Mouse (Mus musculus): Measurements from ENCODE around the gene Mfap3l. TPM values are rescaled to one million over a fixed set of nuclear protein-coding genes. Genes with fewer than 3 reads are reported as not detected.
"Not testable (repeated sequence)": the region's sequence is repeated elsewhere in the genome, so short reads cannot be mapped to it uniquely, and the experiment has no call there.

The Mfap3l gene
- total RNA-seq, 2 experiments from 2014 or later, result 13.6 to 14.3 TPM

DNA sequence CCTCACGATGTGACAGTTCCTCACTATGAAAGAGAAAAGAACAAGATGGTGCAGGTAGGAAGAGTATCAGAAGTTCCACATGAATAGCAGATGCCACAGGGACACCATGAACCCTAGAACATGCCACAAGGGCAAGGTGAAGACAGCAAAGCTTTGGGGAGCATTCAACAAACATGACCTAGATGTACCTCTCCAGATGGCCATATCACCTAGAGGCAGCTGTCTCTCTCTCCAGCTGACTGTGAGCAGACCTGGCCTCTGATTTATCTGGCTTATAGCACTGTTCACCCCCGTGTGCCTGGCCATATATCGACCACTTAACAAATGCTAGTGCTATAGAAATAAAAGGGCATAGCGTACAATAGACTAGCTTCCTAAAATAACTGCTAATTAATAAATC, 17.5 kb downstream of the Mfap3l start:
- no peak for DNase-seq

DNA sequence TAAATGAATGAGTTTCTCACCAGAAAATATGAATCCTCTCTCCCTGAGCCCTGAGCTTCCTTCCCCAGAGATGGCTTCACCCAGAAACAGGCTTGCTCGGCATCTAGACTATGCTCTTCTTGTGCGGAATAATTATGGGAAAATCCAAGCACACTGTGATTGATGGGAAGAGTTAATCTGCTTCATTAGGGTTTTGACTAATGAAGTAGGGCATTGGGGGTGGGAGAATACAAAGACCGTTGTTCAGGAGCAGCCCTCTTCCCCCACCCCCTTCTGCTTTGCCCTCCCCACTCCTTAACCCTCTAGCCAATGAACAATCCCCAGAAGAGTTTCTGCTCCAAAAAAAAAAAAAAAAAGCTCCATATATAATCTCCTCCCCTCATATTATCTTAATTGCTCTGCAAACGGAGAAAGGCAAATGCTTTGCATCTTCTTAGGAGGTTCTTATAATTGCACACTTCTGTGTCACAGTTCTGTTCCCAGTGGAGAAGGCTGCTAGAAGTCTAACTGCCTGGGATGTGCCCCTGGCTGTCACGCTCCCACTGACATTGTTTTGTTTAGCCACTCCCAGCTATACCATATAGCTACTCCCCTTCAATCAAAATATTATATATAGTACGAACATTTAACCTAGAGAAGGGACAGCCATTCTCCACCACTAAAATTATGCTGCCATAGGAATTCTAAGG, 24.9 kb downstream of the Mfap3l start:
- DNase-seq, result no peak

DNA sequence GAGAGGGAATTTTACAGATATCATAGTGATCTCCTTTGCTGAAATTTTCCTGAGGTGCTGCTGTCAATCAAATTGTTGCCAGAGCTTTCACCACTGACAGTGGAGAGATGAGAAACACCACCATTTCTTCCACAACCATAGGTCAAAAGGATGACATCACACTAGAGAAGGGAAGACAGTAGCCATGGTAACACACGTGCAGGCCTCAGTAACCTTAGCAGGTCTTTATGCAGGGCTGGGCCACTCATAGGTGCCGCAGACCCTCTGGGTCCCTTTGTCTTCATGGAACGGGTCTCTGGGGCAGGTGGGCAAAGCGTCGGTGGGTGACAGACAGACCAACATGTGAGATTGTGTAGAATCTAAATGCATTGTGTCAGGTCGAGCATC, 25.5 kb downstream of the Mfap3l start:
- no peak for DNase-seq

- not testable (repeated sequence) for DNase-seq
Measured at GRCm38 (mm10) chr8:60658686-60659085, 26.1 kb downstream of the Mfap3l start.

- no peak for DNase-seq
Measured at GRCm38 (mm10) chr8:60659721-60660120, 27.1 kb downstream of the Mfap3l start.

- no peak for DNase-seq
Measured at GRCm38 (mm10) chr8:60661191-60661590, 28.6 kb downstream of the Mfap3l start.

DNA sequence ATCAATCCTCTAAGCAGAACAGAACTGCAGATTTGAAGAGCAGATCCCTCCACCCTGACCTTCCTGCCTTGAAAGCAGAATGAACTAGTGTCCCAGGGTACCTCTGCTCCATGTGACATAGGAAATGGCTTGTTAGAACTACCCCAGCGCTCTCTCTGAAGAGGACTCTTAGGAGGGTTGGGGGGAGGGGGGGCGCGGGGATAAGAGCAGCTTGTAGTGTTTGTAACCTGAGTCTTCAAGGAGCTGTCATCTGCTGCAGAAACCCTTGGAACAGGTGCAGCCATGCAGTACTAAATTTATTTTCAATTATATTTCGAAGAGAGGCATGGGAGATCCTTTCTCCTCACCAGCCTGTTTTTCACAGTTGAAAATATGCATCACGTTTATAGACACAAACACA, 30.9 kb downstream of the Mfap3l start:
- DNase-seq, result no peak

DNA sequence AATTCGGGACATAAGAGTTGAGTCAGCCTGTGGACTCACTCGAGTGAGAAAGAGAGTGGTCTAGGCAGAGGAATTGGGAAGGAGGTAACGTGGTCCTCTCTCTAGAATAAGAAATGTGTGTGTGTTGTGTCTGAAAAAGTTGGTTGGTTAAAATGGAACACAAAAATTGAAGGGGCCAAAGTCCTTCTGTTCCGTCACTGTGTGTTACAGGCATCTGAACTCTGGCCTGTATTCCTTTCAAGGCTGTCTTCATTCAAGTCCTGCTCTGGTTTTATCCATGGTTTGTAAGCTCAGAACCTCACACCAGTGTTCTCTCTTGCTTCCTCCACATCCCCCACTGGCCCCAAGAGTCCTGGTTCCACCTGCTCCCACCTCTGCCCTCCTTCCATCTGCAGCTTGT, 33.2 kb downstream of the Mfap3l start:
- no peak for DNase-seq

DNA sequence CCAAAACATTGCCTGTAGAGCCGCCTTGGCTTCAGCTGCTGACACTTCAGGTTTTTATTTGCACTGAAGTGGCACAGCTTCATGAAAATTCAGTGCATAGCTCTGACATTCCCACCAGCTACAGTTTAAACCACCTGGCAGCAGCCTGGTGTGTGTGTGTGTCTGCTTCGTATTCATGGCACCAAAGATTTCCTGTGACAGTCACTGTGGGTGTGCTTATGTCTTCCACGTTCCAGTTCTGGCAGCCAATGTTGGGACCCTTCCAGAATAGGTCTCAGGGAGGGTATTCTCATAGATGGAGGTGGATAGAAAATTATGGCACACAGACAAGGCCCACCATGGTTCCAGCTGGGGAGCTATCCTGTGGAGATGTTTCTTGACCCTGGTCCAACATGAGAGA, 34.2 kb downstream of the Mfap3l start:
- DNase-seq, result no peak

- no peak for DNase-seq
Measured at GRCm38 (mm10) chr8:60678590-60678989, 46.0 kb downstream of the Mfap3l start.

- DNase-seq, result no peak
Measured at GRCm38 (mm10) chr8:60681811-60682210, 49.2 kb downstream of the Mfap3l start.

- no peak for DNase-seq
Measured at GRCm38 (mm10) chr8:60682340-60682739, 49.7 kb downstream of the Mfap3l start.

DNA sequence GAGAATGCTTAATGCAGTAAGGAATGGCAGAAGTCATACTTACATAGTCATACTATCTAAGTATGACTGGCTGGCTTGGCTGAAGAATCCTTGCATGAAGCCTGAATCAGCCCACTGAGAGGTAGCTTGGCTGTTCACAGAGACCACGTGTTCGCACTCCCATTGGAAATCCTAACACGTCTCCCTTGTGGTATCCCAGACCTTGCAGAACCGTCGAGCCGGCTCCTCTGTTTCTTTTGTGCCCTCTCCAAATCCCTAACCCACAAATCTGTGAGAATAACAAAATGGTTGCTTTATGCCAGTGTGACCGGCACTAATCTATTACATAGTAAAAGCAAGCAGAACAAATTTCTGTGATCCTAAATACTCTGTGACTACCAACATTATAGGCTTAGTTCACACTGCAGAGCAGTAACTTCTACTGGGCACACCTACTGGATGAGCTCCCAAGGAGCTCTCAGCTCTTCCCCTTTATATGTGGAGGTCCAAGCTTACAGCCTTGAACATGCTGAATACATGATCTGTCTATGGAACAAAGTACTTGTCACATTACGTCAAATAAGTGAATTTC, 79.0 kb downstream of the Mfap3l start:
- no peak for DNase-seq

DNA sequence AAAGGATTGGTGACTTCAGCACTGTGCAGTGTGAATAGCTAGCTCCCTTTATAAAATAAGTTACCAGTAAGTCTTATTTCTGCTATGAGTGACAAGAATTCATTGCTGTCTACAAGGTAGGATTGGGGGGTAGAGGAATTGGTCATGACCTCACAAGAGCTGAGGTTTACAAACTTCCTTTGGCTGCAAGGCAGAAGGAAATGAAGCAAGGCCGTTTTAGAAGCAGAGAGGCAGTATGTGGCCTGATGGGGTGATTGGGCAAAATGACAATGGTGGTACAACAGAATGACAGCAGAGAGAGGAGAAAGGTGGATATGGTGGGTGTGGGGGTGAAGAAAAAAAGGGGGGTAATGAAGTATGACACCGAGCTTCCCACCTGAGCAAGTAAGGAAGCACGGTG, 82.1 kb downstream of the Mfap3l start:
- DNase-seq, result no peak

GRCm38 (mm10) chr8:60718692-60719091, 86.1 kb downstream of the Mfap3l start:
- DNase-seq, result no peak

Other genes starting within 250 kb of the Mfap3l start
- gene Gm10283, start 129.6 kb upstream of the Mfap3l start, total RNA-seq (2021), result not detected
- gene Aadat, start 126.9 kb upstream of the Mfap3l start, total RNA-seq (2021), result not detected